Mouse (Mus musculus): Measurements from ENCODE around the gene Stx8.

Gene Stx8

DNA sequence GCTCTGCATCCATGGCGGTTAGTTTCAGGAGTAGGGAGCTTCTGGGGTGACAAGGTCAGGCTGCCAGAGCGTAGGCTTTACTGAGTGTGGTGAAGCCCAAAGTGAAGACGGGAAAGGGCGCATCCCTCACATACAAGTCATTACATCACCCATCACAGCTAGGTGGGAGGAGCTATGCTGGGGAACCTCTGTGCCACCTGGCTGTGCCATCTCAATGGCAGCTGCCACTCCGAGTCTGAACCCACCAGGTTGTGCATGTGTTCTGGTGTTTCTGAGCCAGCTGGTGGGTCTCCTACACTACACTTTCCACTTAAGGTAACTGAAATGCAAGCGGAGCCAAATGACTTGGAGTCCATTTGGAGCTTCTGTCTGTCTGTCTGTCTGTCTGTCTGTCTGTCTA lies 261.8 kb downstream of the Stx8 start:
- DNase-seq (ENCODE audit: low read depth), result no peak

DNA sequence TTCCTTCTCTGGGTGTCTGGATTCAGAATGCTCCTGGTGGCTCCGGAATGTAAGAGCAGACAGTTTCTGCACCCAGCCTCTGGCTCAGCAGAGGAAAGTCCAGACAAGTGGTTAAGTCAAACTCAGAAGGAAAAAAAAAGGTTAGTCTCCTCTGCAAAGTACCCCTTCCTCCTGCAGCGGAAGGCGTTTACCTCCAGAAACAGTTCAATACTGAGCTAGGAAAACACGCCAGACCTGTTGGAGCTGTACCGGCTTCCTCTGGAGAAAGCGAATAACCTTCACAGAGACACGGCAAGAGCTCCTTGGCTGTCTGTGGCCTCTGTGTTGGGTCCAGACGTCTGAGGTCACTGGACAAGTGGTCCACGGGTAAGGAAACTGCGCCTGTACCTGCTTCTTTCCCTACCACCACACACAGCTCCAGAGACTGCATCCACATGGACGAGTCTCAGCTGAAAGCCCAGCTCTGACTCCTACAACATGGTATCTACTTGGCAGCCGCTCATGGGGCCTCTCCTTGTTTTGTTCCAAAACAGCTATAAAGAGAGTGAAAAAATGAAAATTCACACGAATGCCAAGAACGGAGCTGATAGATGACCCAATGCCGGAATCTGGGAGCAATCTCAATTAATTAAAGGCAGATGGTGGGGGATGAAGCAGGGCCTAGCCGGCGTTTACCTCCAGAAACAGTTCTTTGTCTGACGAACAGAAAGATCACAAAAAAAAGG lies 263.1 kb downstream of the Stx8 start:
- DNase-seq (ENCODE audit: low read depth), result no peak

DNA sequence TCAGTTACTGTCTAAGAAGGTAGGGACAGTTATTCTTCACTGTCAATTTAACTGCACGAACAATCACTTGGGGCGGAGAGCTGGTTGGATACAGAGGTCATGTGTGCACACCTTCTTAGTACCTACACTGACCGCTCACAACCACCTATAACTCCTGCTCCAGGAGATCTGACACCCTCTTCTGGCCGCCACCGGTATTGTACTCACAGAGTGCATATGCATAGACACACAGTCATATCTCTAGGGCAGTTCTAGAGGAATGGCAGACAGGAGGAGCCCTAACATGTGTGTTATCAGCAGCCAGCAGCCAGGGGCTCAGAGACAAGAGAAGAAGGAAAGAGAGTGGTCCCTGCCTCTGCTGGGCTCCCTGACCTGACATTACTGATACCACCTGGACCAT lies 265.6 kb downstream of the Stx8 start:
- DNase-seq (ENCODE audit: low read depth), result peak; percentile 4

DNA sequence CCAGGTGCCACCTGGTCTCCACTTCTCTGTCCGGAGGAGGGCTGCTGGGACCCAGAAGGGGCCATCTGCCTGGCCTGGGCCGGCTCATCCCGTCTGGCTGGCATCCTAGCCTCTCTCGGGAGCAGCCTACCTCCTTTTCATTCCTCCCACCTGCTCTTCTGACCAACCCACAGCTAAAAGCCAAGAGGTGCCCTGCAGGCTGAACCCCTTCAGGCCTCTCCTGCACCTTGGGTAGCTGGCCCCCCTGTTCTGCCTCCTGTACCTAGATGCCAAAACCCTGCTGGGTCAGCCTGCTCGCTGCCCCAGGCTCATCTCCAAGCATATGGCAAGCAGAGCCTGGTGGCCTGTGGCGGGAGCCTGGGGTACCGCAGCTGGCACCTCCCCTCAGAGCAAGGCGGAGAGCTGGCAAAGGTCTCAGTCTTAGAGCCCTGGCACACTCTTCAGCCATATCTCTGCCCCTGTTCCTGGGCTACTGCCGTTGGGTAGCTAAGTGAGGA lies 267.5 kb downstream of the Stx8 start:
- DNase-seq (ENCODE audit: low read depth), result no peak

DNA sequence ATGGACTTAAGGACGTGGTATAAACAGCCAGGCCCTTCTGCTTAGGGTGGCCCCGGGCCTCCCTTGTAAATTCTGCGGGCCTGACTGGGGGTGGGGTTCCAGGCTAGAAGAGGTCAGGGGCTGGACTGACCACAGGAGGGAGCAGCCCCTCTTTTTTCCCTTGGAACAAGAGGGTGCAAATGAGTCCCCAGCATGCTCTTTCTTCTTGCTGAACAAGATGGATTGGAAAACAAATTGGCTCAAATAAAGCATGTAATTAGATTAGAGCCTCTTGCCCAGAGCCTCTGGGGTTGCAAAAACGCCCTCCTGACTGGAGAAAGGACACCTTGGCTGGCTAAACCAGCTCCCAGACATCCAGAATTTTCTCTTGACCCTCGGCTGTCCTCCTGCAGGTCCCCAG lies 273.8 kb downstream of the Stx8 start:
- no peak for DNase-seq (ENCODE audit: low read depth)

DNA sequence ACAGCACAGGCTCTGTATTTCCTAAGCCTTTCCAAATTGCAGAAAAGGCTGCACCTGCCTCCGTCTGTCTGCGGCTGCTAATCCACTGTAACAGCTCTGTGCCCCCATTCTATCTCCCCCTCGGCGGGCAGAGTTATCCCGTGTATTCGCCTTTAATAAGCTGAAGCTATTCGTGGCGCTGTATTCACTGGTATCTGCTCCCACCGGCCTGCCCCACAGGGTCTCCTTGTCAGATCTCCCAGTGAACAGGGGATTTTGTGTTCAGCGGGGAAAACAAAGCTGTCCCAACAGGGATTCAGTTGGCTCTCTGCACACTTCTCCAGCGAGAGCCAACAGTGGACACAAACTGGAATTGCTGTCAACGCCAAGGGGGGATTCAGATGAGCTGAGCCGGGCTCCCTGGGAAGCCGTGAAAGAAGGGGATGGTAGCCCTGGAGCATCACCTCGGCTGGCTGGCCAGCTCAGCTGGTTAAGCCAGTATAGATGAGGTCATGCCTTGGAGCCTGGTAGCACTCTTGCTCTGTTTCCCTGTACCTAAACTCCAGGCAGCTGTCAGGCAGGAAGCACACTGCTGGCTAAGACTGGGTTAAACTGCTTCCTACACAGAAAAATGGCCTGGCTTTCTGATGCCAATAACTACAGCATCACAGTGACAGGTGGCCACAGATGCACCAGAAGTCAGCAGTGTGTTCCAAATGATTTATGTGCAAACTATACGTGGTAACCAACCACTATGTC lies 278.4 kb downstream of the Stx8 start:
- no peak for DNase-seq (ENCODE audit: low read depth)

DNA sequence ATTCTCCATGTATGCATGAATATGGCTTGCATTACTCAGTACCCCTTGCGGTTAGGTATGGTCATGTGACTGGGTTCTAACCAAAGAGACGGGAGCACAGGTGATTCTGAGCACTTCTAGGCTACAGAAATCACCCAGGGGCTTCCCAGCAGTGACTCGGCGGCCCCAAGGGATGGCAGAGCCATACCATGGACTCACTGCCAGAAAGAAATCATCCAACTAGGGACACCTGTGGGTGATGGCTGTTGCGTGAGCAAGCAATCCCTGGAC lies 278.9 kb downstream of the Stx8 start:
- DNase-seq (ENCODE audit: low read depth), result no peak

DNA sequence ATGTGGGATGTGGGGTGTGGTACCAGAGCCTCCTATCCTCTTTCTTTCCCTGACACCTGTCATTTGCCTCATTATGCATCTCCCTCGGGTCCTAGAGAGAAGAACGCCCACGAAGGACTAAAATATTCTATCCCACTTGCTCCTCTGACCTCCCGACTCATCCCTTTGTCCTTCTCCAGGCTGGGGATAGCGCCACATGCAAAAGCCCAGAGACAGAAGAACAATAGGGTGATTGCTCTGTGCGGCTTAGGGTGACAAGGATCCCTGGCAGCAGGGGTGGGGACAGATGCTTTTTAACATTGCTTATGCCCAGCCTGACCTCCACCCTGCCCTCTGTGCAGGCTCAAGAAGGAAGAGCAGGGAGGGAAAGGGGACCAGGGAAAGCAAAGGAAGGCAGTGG lies 281.9 kb downstream of the Stx8 start:
- DNase-seq (ENCODE audit: low read depth), result no peak

DNA sequence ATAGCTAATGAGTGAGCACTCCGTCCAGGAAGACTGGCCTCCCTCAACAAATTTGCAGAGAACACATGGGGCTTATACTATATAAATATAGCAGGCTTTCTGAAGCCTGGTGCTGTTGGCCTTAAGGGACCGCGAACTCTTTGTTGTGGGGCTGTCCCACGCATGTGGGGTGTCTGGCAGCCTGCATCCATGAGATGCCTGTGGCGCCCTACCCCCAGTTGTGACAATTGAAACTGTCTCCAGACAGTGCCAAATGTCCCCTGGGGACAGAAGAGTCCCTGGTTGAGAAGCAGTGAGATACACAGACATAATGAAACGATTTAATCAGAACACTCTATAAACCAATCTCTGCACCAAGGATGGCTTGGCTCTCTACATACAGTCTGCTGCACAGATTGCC lies 284.1 kb downstream of the Stx8 start:
- no peak for DNase-seq (ENCODE audit: low read depth)

DNA sequence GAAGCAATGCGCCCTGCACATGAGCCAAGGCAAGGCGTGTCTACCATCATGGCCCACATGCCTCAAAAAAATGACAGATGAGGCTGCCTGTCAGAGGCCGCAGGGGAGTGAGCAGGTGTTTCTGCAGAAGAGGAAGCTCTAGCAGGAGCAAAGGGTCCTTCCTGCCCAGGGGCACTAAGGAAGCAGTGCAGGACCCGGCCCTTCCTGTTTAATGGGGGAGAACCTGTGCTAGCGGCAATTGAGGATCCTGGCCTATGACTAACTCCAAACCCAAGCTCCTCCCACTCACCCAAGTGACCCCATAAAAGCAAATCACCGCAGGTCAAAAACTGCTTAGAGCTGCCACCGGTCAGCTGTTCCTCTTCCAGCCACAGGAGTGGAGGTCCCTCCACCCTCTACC lies 287.5 kb downstream of the Stx8 start:
- no peak for DNase-seq (ENCODE audit: low read depth)

Measured in 416B (cell line).